Mouse (Mus musculus) cerebellum, adult 2 months (tissue): ENCODE measurements around the gene Fabp3.

Experiments used
- CTCF ChIP-seq: fragments of 200-500 bp; IDR thresholded peaks from 2 replicates; pipeline ENCODE4 v1.5.1; 2011; ENCODE audit warnings: low read depth, mild to moderate bottlenecking, control low read depth, low read length, moderate library complexity, borderline replicate concordance; ENCODE audit not compliant: insufficient read depth
- POLR2A ChIP-seq: fragments of 200-500 bp; IDR thresholded peaks from 2 replicates; pipeline ENCODE4 v1.6.1; 2011; ENCODE audit warnings: low read length, control low read depth, borderline replicate concordance; ENCODE audit not compliant: insufficient read depth

DNA sequence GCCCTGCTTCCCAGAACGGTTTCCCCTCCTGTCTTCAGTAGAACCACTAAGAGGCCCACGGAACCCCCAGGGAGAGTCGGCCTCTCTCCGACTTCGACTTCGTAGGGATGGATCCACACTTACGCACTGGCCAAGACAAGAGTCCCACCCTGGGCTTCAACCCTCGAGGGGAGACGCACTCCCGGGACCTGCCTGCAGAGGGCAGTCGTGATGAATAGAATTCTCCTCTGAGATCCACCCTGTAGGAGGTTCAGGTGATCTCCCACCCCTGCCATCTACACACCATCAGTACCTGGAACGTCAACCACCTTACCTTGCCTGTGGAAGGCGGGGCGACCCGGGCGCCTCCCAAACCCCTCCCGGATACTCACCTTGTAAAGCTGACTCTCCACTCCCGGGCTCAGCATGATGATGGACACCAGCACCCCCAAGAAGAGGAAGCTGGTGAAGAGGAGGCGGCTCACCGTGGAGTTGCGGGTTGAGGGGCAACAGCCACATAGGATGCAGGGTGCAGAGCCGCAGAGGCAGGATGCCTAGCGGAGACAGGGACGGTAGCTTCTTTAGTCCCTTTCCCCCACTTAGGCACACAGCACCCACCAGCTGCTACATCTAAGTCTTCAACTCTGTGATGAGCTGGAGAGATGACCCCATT, 43.6 kb upstream of the Fabp3 start:
- peak; percentile 90 for TF ChIP-seq CTCF
- no peak for TF ChIP-seq POLR2A
